Mouse (Mus musculus) heart, embryonic 11.5 days (tissue): Measurements from ENCODE around the gene Ubxn2a. TPM values are rescaled to one million over a fixed set of nuclear protein-coding genes. Genes with fewer than 3 reads are reported as not detected.

Experiments
- ATAC-seq: fragments of 200-750 bp; cut with Nextera tagmentation; replicated peaks from 2 replicates; pipeline ENCODE4 v1.8.0; 2017; ENCODE audit warnings: moderate library complexity; ENCODE audit not compliant: insufficient number of reproducible peaks, low FRiP score, low TSS enrichment
- H3K27ac ChIP-seq: fragments of 300-500 bp; sonication (generic); 2 replicates; pipeline ENCODE4 v1.5.1; 2014; ENCODE audit warnings: mild to moderate bottlenecking, low read depth, low read length
- H3K27me3 ChIP-seq: fragments of 300-500 bp; sonication (generic); 2 replicates; pipeline ENCODE4 v1.6.1; 2014; ENCODE audit warnings: mild to moderate bottlenecking, low read length, mixed read lengths; ENCODE audit not compliant: control insufficient read depth, insufficient read depth
- H3K36me3 ChIP-seq: fragments of 300-500 bp; sonication (generic); 2 replicates; pipeline ENCODE4 v1.6.1; 2014; ENCODE audit warnings: mild to moderate bottlenecking, low read length, moderate library complexity, mixed read lengths; ENCODE audit not compliant: control insufficient read depth, insufficient read depth
- H3K4me1 ChIP-seq: fragments of 300-500 bp; sonication (generic); 2 replicates; pipeline ENCODE4 v1.6.1; 2014; ENCODE audit warnings: low read length; ENCODE audit not compliant: control insufficient read depth, insufficient read depth
- H3K4me2 ChIP-seq: fragments of 300-500 bp; sonication (generic); 2 replicates; pipeline ENCODE4 v1.6.1; 2014; ENCODE audit warnings: mild to moderate bottlenecking, moderate library complexity
- H3K4me3 ChIP-seq: fragments of 300-500 bp; sonication (generic); 2 replicates; pipeline ENCODE4 v1.5.1; 2014; ENCODE audit warnings: low read depth, low read length
- H3K9ac ChIP-seq: fragments of 300-500 bp; sonication (generic); 2 replicates; pipeline ENCODE4 v1.6.1; 2014; ENCODE audit warnings: mild to moderate bottlenecking, low read depth, low read length, moderate library complexity
- H3K9me3 ChIP-seq: fragments of 300-500 bp; sonication (generic); replicated peaks from 2 replicates; pipeline ENCODE4 v1.6.1; 2016; ENCODE audit warnings: low read length; ENCODE audit not compliant: control insufficient read depth
- WGBS: fragments of 180-500 bp; shearing (Covaris S2); extraction: QIAGEN DNeasy Blood & Tissue Kit; methylation state at CpG from one replicate; pipeline ENCODE4 v1.1.7; 2014; ENCODE audit not compliant: insufficient replicate concordance; 5-methylcytosine and 5-hydroxymethylcytosine counted together
- polyA plus RNA-seq: library from polyadenylated mRNA; unstranded; fragments of >200 nt; fragmentation: Nextera tagmentation; extraction: Ambion mirVana; gene quantifications from 2 replicates; pipeline ENCODE4 v1.2.1, GENCODE M21; 2014

The Ubxn2a gene
- polyA plus RNA-seq, 1 experiment from 2014 or later, result 30.6 TPM

DNA sequence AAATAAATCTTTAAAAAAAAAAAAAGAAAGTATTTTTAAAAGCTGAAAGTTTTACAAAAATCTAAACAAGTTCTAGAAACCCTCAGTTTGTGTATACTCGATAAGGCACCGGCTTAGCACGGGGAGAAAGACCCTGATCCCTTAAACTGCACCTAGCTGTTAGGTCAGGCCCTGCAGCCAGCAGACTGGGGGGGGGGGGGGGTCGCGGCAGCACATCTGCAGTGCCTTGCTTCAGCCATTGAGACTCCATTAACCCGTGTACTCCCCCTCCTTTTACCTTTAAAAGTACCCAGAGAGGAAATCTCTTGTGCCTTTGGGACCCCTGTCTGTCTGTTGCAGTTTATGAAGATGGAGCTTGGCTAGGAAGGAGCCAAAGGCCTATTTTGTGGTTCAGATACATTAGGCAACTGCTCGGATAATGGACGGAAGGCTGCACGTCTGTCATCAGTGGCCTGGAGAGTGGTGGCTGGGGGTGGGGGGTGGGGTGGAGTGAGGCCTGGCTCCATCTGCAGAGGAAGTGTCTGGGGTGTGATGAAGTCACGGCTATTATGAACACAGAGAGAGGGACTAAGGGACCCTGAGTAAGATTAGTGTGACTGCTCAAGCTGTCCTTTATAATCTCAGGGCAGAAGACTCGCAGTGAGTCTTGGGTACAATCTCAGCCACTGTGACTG, 48.1 kb downstream of the Ubxn2a start:
- Histone ChIP-seq H3K4me3 (no peak overlapping the region), H3K9ac (no peak overlapping the region), H3K27me3 (no peaks in the 10 kb centered on the region), H3K36me3 (peaks cover 10% of the 10 kb centered on the region), H3K27ac (peak overlapping the region; percentile 50; the same call in 1 of the 2 replicates), H3K4me1 (peaks cover 18% of the 10 kb centered on the region), H3K9me3 (no peaks in the 10 kb centered on the region), H3K4me2 (no peak overlapping the region)
- WGBS, result 34% methylated on average over 11 of the region's 11 CpGs
- 0 out of 2 replicates have a peak, but pooled peaks have one; percentile 48 for ATAC-seq

DNA sequence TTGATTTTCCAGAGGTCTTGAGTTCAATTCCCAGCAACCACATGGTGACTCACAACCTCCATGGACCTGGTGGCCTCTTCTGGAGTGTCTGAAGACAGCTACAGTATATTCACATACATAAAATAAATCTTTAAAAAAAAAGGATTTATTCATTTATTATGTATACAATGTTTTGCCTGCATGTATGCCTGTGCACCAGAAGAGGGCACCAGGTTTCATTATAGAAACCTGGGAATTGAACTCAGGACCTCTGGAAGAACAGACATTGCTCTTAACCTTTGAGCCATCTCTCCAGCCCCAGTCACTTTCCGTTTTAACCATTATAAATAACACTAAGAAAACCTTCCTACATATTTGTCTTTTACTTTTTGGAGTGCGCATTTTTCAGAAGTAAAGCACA, 50.7 kb downstream of the Ubxn2a start:
- no peak overlapping the region for H3K4me3 ChIP-seq
- H3K4me1 ChIP-seq, result peaks cover 4% of the 10 kb centered on the region
- no peaks in the 10 kb centered on the region for H3K27me3 ChIP-seq
- no peak overlapping the region for H3K9ac ChIP-seq
- WGBS, result 99% methylated on average over 2 of the region's 2 CpGs
- no peaks in the 10 kb centered on the region for H3K9me3 ChIP-seq
- ATAC-seq, result no peak
- no peak overlapping the region for H3K4me2 ChIP-seq
- H3K36me3 ChIP-seq, result peaks cover 10% of the 10 kb centered on the region
- H3K27ac ChIP-seq, result no peak overlapping the region

DNA sequence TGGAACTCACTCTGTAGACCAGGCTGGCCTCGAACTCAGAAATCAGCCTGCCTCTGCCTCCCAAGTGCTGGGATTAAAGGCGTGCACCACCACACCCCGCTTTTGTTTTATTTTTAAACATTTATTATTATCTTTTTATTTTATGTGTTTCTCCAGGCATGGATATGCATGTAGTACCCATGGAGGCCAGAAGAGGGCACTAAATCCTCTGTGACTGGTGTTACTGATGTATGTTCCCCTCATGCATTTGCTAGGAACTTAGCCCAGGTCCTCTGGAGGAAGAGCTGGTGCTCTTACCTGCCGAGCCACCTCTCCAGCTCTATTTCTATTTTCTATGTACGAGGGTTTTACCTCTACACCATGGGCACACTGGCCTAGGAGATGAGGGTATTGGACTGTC, 51.3 kb downstream of the Ubxn2a start:
- WGBS, result 91% methylated on average over 5 of the region's 5 CpGs
- H3K4me1 ChIP-seq, result peaks cover 4% of the 10 kb centered on the region; the same call in 1 of the 2 replicates
- H3K9me3 ChIP-seq, result no peaks in the 10 kb centered on the region
- no peak overlapping the region for H3K9ac ChIP-seq
- no peak overlapping the region for H3K27ac ChIP-seq
- peaks cover 12% of the 10 kb centered on the region for H3K36me3 ChIP-seq
- no peak overlapping the region for H3K4me3 ChIP-seq
- no peak for ATAC-seq
- no peak overlapping the region for H3K4me2 ChIP-seq
- H3K27me3 ChIP-seq, result no peaks in the 10 kb centered on the region

DNA sequence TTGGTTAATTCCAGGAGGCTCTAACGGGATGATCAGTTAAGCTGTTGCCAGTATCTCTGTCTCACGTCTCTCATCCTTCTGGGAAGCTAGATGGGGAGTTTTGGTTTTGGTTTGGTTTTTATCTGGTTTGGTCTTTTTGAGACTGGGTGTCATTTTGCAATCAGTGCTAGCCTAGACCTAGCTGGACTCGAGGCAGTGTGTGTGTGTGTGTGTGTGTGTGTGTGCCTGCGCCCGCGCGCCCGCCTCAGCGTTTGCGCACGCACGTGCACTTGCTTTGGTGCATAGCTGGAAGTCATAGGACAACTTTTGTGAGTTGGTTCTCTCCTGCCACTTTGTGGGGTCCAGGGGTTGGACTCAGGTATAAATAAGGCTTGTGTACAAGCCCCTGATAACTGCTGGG, 63.8 kb downstream of the Ubxn2a start:
- peaks cover 8% of the 10 kb centered on the region for H3K4me1 ChIP-seq
- no peaks in the 10 kb centered on the region for H3K36me3 ChIP-seq
- H3K4me2 ChIP-seq, result peak overlapping the region; percentile 85
- peak overlapping the region; percentile 66 for H3K4me3 ChIP-seq
- no peaks in the 10 kb centered on the region for H3K9me3 ChIP-seq
- H3K9ac ChIP-seq, result peak overlapping the region; percentile 81
- H3K27me3 ChIP-seq, result no peaks in the 10 kb centered on the region
- ATAC-seq, result no peak; the same call in 1 of the 2 replicates
- H3K27ac ChIP-seq, result peak overlapping the region; percentile 50; the same call in 1 of the 2 replicates
- WGBS, result under 1% methylated on average over 12 of the region's 12 CpGs

DNA sequence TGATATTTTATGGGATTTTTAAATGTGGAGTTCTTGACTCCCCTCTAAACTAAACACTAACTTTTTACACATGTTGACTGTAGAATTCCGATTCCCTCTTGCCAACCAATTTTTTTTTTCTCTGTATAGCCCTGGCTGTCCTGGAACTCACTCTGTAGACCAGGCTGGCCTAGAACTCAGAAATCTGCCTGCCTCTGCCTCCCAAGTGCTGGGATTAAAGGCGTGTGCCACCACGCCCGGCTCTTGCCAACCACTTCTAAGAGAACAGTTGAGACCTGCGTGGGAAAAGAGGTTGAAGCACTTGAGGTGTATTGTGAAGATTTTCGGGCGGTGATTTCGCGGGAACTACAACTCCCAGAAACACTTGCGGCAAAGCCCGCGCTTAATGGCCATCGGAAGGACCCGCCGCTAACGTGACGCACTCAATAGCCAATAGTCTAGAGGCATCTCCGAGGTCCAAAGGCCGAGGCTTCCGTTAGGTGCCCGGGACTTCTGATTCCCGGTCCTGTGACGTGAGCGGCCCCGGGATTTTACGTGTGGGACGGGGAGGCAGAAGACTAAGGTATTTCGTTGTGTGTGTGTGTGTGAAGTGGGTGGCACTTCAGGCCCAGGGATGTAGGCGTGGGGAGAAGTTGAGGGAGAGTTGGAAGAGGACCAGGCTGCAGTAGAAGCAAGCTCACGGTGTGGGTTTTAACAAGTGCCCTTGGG, 64.5 kb downstream of the Ubxn2a start, which contains the start of gene Wdcp:
Gene Wdcp (plus strand): TSS at position 414 of the 708 bp plus-strand sequence.
- no peaks in the 10 kb centered on the region for H3K9me3 ChIP-seq

DNA sequence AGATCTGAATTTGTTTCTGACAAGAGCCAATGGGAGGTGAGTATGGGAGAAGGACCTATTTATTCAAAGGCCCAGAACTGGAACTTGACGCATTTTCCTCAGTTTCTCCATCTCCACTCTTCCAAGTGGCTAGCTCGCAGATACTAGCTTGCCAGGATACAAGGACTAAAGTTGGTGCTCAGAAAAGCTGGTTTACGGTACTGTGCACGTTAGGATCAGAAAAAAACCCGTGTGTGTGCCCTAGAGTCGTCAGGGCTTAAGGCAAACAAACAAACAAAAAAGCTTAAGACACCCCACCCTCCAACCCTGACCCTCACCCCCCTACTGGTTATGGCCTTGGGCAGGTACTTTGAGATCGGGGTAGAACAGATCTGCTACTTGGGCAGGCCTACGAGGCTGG, 65.0 kb downstream of the Ubxn2a start:
- H3K36me3 ChIP-seq, result no peaks in the 10 kb centered on the region
- no peak overlapping the region for H3K27ac ChIP-seq
- H3K9ac ChIP-seq, result no peak overlapping the region
- ATAC-seq, result no peak
- H3K4me2 ChIP-seq, result no peak overlapping the region
- no peak overlapping the region for H3K4me3 ChIP-seq
- 82% methylated on average over 8 of the region's 8 CpGs for WGBS
- H3K4me1 ChIP-seq, result peaks cover 8% of the 10 kb centered on the region
- H3K9me3 ChIP-seq, result no peaks in the 10 kb centered on the region
- no peaks in the 10 kb centered on the region for H3K27me3 ChIP-seq

More for the DNA sequence above, 64.5 kb downstream of the Ubxn2a start, which contains the start of gene Wdcp:
- peak; percentile 88 for ATAC-seq
- Histone ChIP-seq H3K4me2 (peak within 1 kb of the TSS; percentile 85), H3K27me3 (no peaks in the 10 kb centered on the region), H3K4me1 (peaks cover 8% of the 10 kb centered on the region), H3K27ac (peak within 1 kb of the TSS; percentile 50; the same call in 1 of the 2 replicates), H3K36me3 (no peaks in the 10 kb centered on the region), H3K9ac (peak within 1 kb of the TSS; percentile 81), H3K4me3 (peak within 1 kb of the TSS; percentile 66)
- WGBS, result under 1% methylated on average over 30 of the region's 30 CpGs

DNA sequence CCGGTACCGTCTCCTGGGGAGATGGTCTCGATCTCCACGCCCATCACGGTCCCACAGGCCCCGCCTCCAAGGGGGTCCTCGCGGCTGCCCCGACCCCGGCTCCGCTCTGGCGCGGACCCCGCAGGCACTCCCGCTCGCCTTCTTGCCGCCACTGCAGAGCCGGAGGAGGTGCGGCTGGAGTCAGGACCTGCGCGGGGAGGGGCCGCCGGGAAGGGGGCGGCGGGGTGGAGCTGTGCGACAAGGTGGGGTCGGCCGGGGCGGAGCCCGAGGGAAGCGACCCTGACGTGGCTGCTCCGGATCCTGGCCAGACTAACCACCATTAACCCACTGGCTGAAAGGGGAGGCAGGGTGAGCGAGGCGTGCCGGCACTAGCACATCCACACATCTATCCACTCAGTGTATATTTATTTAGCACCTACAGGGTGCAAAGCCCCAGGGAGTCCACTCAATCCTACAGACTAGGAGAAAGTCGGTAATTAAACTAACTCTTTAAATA, 66.1 kb downstream of the Ubxn2a start, which contains the start of gene Fkbp1b:
Gene Fkbp1b (minus strand): TSS at position 200 of the 496 bp plus-strand sequence.
- under 1% methylated on average over 36 of the region's 37 CpGs for WGBS
- Histone ChIP-seq H3K36me3 (no peaks in the 10 kb centered on the region), H3K27ac (no peak within 1 kb of the TSS), H3K4me3 (peak within 1 kb of the TSS; percentile 68), H3K4me1 (peaks cover 8% of the 10 kb centered on the region), H3K27me3 (no peaks in the 10 kb centered on the region), H3K9ac (peak within 1 kb of the TSS; percentile 73), H3K9me3 (no peaks in the 10 kb centered on the region), H3K4me2 (peak within 1 kb of the TSS; percentile 80)
- ATAC-seq, result peak; percentile 71

DNA sequence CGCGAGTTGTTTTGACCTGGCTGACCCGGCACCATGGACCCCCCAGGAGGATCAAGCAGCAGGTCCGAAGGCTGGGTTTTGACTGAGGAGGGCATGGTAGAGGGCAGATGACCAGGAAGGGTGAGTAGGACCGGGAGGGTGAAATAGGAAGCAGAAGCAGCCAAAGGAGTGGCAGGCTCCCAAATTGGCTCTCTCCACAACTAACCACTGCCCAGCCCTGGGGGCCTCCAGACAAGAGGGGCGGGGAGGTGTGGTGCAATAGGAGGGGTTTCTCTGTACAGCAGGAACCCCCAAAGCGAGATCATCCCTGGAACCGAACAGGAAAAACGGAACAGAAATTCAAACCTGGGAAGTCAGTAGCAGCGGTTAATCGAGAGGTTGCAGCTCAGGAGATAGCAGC, 66.8 kb downstream of the Ubxn2a start:
- H3K27ac ChIP-seq, result no peak overlapping the region
- ATAC-seq, result 0 out of 2 replicates have a peak, but pooled peaks have one; percentile 2
- WGBS, result 2% methylated on average over 11 of the region's 11 CpGs
- H3K9ac ChIP-seq, result peak overlapping the region; percentile 73
- H3K4me1 ChIP-seq, result peaks cover 8% of the 10 kb centered on the region
- H3K4me2 ChIP-seq, result peak overlapping the region; percentile 80
- H3K4me3 ChIP-seq, result peak overlapping the region; percentile 68
- no peaks in the 10 kb centered on the region for H3K9me3 ChIP-seq
- no peaks in the 10 kb centered on the region for H3K27me3 ChIP-seq
- H3K36me3 ChIP-seq, result no peaks in the 10 kb centered on the region
